Mouse (Mus musculus) midbrain, embryonic 15.5 days (tissue): ENCODE measurements at regions not wholly inside any gene's neighbourhood (a gene's known extent, or its start where the extent isn't known, plus 50 kb on each side); places are given as distances from the start of the nearest gene placed in this dataset.

ENCODE experiments used
- ATAC-seq: fragments of 200-750 bp; cut with Nextera tagmentation; replicated peaks from 2 replicates; pipeline ENCODE4 v1.8.0; 2017; ENCODE audit warnings: moderate TSS enrichment
- H3K27ac ChIP-seq: fragments of 300-500 bp; sonication (generic); 2 replicates; pipeline ENCODE4 v1.5.1; 2015; ENCODE audit warnings: mild to moderate bottlenecking, inconsistent platforms
- H3K27me3 ChIP-seq: fragments of 300-500 bp; sonication (generic); replicated peaks from 2 replicates; pipeline ENCODE4 v1.6.1; 2015; ENCODE audit warnings: inconsistent platforms
- H3K36me3 ChIP-seq: fragments of 300-500 bp; sonication (generic); replicated peaks from 2 replicates; pipeline ENCODE4 v1.6.1; 2015; ENCODE audit warnings: inconsistent platforms
- H3K4me1 ChIP-seq: fragments of 300-500 bp; sonication (generic); 2 replicates; pipeline ENCODE4 v1.6.1; 2015; ENCODE audit warnings: inconsistent platforms
- H3K4me2 ChIP-seq: fragments of 300-500 bp; sonication (generic); 2 replicates; pipeline ENCODE4 v1.6.1; 2015; ENCODE audit warnings: inconsistent platforms, mild to moderate bottlenecking, moderate library complexity
- H3K4me3 ChIP-seq: fragments of 300-500 bp; sonication (generic); 2 replicates; pipeline ENCODE4 v1.5.1; 2015; ENCODE audit warnings: mild to moderate bottlenecking, inconsistent platforms
- H3K9ac ChIP-seq: fragments of 300-500 bp; sonication (generic); 2 replicates; pipeline ENCODE4 v1.6.1; 2015; ENCODE audit warnings: mild to moderate bottlenecking, inconsistent platforms
- H3K9me3 ChIP-seq: fragments of 300-500 bp; sonication (generic); 2 replicates; pipeline ENCODE4 v1.6.1; 2016; ENCODE audit warnings: inconsistent platforms
- WGBS: fragments of 180-500 bp; shearing (Covaris S2); methylation state at CpG from one replicate; pipeline ENCODE4 v1.1.7; 2015; ENCODE audit warnings: mixed read lengths; 5-methylcytosine and 5-hydroxymethylcytosine counted together

DNA sequence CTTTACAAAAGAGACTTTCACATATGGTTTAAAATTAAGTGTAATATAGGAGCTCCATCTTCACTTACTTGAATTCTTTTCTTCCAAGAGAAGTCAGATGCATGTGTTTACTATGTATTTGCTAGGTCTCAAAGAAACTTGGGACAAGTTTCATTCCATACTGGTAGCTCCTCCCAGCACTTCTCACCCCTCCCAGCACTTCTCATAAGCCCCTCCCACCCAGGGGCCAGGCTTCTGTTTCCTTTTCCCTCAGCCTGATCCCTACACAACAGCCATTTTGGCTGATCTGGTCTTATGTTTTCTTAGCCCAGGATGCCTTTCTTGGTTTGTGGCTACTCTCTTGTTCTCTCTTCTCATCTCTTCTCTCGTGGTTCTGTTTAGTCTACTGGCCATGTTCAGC is 76.2 kb upstream of the Tab2 start:
- H3K4me2 ChIP-seq = no peak overlapping the region
- H3K9ac ChIP-seq = no peak overlapping the region
- no peaks in the 10 kb centered on the region for H3K9me3 ChIP-seq
- no peaks in the 10 kb centered on the region for H3K27me3 ChIP-seq
- H3K4me1 ChIP-seq = no peaks in the 10 kb centered on the region
- no peak overlapping the region for H3K4me3 ChIP-seq
- H3K36me3 ChIP-seq = no peaks in the 10 kb centered on the region
- H3K27ac ChIP-seq = no peak overlapping the region
- 88% methylated on average over 1 of the region's 1 CpGs for WGBS
- ATAC-seq = no peak

DNA sequence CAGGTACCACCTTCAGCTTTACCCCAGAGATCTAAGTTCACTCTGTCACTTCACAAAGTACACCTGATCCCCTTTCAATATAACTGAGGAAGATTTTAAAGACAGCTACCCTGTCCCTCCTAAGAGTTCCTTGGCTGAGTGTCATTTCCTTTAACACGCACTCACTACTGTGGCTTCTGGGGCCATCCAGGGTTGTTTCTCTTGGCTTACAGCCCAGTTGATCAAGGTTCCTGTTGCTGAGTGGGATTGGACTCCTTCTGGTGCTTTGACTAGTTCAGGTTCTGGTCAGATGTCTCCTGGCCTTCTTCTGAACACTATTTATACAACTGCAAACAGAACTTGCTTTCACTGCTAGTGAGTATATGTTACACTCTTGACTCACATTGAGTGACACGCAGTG is 72.8 kb upstream of the Tab2 start:
- 82% methylated on average over 2 of the region's 2 CpGs for WGBS
- Histone ChIP-seq H3K4me3 (no peak overlapping the region), H3K4me2 (no peak overlapping the region), H3K4me1 (no peaks in the 10 kb centered on the region), H3K9ac (no peak overlapping the region), H3K27ac (no peak overlapping the region), H3K9me3 (no peaks in the 10 kb centered on the region), H3K36me3 (no peaks in the 10 kb centered on the region), H3K27me3 (no peaks in the 10 kb centered on the region)
- no peak for ATAC-seq

DNA sequence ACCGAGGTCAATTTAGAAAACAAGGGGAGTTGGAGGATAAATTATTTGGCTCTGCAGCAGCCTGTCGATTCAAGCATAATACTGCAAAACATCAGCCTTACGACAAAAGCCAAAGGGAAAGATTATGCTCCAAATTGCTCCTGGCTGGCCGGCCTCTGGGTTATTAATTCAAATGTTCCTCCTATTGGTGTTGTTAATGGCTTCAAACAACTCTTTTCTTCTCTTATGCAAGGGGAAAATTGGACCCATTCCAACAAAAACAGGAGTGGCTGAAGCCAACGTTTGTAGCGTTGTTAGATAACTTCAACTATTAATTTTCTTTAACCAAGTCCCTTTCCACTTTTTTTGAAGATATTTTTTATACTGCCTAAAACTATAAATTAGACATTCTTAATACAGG is 71.0 kb upstream of the Tab2 start:
- Histone ChIP-seq H3K36me3 (no peaks in the 10 kb centered on the region), H3K4me1 (no peaks in the 10 kb centered on the region), H3K4me3 (no peak overlapping the region), H3K9me3 (no peaks in the 10 kb centered on the region), H3K27ac (no peak overlapping the region), H3K4me2 (no peak overlapping the region), H3K27me3 (no peaks in the 10 kb centered on the region), H3K9ac (no peak overlapping the region)
- WGBS = 30% methylated on average over 6 of the region's 6 CpGs
- no peak for ATAC-seq

DNA sequence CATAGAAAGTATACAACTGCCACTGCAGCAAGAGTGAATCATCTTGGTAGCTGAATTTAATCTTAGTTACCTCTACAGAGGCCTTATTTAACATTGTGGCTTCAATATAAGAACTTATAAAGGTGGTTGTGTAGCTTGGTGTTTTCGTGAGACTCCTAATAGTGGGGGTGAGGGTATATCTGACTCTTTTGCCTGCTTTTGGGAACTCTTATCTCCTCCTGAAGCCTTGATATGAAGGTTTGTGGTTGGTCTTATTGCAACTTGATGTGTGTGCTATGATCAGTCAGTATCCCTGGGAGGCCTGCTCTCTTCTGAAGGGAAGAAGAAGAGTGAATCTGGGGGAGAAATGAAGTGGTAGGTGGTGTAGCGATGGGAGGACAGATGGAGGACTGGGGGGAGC is 67.7 kb upstream of the Tab2 start:
- Histone ChIP-seq H3K4me2 (no peak overlapping the region), H3K4me3 (no peak overlapping the region), H3K9ac (no peak overlapping the region), H3K36me3 (no peaks in the 10 kb centered on the region), H3K4me1 (no peaks in the 10 kb centered on the region), H3K9me3 (no peaks in the 10 kb centered on the region), H3K27me3 (no peaks in the 10 kb centered on the region), H3K27ac (no peak overlapping the region)
- 93% methylated on average over 2 of the region's 2 CpGs for WGBS
- no peak for ATAC-seq

DNA sequence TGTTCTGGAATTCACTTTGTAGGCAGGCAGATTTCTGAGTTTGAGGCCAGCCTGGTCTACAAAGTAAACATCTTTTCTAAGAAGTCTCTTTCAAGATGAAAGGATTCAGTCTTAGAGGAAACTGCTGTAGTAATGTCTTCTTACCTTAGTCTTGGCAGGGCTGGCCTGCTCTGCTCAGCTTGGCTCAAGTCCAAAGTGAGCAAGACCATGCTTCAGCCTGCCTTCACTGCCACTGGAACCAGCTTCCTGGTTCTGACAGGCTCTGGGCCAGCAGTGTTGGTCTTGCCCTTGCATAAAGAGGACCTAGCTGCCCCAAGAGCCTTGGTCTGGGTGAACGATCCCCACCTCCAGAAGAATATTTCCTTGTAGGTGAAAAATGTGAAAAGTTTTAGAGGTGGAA is 65.9 kb upstream of the Tab2 start:
- Histone ChIP-seq H3K27me3 (no peaks in the 10 kb centered on the region), H3K27ac (no peak overlapping the region), H3K4me1 (no peaks in the 10 kb centered on the region), H3K4me2 (no peak overlapping the region), H3K36me3 (no peaks in the 10 kb centered on the region), H3K4me3 (no peak overlapping the region), H3K9ac (no peak overlapping the region), H3K9me3 (no peaks in the 10 kb centered on the region)
- WGBS = 100% methylated on average over 1 of the region's 1 CpGs
- ATAC-seq = no peak

DNA sequence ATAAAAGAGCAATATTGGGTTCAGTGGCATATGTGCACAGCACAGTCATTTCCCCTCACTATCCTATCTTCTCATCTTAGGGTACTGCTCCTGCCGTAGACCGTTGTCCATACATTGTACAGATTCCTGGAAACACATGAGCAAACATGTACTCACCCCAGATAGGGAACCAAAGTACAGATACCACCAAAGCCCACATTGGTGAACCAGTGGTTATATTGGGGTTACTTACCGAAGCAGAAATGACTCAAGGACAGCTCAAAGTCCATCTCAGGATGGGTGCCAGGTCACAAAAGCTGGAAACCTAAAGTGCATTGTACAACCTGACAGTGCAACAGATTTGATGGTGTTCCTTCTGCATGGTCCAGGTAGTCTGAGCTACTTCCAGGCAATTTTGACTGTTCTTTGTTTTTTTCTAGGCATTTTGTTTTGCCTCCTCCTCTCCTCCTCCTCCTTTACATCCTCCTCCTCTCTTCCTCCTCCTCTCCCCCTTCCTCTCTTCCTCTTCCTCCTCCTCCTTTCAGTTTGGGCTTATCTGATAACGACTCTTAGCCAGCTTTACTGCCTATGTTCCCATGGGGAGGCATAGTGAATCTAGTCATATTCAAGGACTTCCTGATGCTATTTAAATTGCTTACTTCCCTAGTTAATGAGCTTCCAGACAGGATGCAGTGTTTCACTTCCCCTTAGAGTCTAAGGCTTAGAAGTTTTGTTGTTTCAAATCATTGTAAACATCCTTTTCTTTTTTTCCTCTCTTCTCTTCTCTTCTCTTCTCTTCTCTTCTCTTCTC is 65.1 kb upstream of the Tab2 start:
- H3K4me3 ChIP-seq = no peak overlapping the region
- no peaks in the 10 kb centered on the region for H3K9me3 ChIP-seq
- no peaks in the 10 kb centered on the region for H3K4me1 ChIP-seq
- H3K27me3 ChIP-seq = no peaks in the 10 kb centered on the region
- WGBS = 78% methylated on average over 4 of the region's 4 CpGs
- H3K36me3 ChIP-seq = no peaks in the 10 kb centered on the region
- H3K9ac ChIP-seq = no peak overlapping the region
- no peak overlapping the region for H3K27ac ChIP-seq
- H3K4me2 ChIP-seq = no peak overlapping the region
- ATAC-seq = no peak

DNA sequence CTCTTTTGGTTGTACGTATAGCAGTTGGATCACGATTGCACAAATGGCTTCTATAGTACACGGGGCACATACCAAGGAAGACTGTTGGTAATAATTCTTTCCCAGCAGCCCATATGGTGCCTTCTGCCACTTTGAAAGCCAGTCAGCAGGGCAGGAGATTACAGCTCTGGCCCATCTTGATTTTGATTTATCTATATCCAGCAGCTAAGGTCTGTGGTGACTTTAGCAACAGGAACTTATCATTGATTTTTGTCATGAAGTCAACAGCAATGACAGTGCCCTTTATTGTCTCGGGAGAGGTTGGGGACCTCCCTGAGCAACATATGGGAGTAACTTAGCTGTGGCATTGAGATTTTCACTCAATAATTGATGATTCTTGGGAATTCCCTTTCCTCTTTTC is 64.1 kb upstream of the Tab2 start:
- H3K4me2 ChIP-seq = no peak overlapping the region
- no peak overlapping the region for H3K9ac ChIP-seq
- no peaks in the 10 kb centered on the region for H3K27me3 ChIP-seq
- H3K4me1 ChIP-seq = no peaks in the 10 kb centered on the region
- no peaks in the 10 kb centered on the region for H3K9me3 ChIP-seq
- no peak overlapping the region for H3K4me3 ChIP-seq
- H3K27ac ChIP-seq = no peak overlapping the region
- WGBS = 84% methylated on average over 4 of the region's 4 CpGs
- no peaks in the 10 kb centered on the region for H3K36me3 ChIP-seq
- no peak for ATAC-seq

DNA sequence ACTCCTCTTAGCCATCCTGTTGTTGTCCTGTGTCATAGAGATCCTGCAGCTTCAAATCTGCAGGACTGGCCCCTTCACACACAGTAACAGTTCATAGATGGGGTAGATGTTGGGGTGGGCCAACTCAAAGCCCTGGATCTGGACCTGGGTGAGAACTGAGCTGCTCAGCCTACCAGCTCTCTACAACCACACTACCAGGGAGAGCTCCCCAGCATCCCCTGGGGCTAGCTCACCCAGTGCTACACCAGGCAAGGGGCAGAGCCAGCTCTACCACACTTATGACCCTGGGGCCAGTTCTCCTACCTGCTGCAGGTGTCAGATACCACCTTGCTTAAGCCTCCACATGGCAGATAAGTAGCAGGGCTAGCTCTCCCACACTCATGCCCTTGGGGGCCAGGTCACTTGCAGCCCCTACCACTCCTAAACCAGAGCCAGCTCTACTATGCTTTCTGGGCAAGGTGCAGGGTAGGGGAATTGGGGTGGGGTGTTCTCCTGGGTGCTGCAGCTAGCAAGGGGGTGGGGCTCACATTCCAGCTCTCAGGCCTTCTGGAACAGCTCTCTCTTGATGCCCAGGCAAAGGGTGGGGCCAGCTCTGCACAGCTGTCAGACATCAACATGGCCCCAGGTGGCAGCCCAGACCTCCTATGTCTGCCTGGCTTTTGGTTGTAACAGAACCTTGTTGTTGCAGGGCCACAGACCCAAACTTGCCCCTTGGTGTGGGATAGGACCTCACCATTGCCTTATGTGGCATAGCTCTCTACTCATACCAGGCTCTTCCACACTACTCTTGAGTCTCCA is 62.4 kb upstream of the Tab2 start:
- H3K27ac ChIP-seq = no peak overlapping the region
- no peak overlapping the region for H3K4me3 ChIP-seq
- no peak overlapping the region for H3K9ac ChIP-seq
- no peak overlapping the region for H3K4me2 ChIP-seq
- ATAC-seq = no peak
- H3K36me3 ChIP-seq = no peaks in the 10 kb centered on the region
- H3K4me1 ChIP-seq = no peaks in the 10 kb centered on the region
- no peaks in the 10 kb centered on the region for H3K9me3 ChIP-seq
- H3K27me3 ChIP-seq = no peaks in the 10 kb centered on the region

DNA sequence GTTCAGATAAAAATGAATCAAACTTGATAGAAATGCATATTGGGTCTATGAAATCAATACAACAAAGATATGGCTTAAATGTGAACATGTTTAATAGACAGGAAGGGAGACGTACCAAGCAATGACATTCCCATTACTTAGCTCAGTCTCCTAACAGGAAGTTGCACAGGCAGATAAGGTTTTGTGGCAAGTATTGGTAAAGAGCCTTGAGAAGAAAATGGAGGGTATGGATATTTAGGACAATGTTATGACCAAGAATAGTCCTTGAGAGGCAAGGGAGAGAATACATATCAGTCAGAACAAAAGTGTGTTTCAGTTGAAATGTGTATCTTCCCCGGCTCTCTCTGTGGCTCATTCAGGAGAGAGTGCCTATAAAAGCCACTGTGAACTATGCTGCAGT is 60.7 kb upstream of the Tab2 start:
- H3K27ac ChIP-seq = no peak overlapping the region
- H3K4me1 ChIP-seq = no peaks in the 10 kb centered on the region
- no peak overlapping the region for H3K4me2 ChIP-seq
- no peak for ATAC-seq
- H3K4me3 ChIP-seq = no peak overlapping the region
- no peak overlapping the region for H3K9ac ChIP-seq
- no peaks in the 10 kb centered on the region for H3K36me3 ChIP-seq
- no peaks in the 10 kb centered on the region for H3K9me3 ChIP-seq
- WGBS = 84% methylated on average over 2 of the region's 2 CpGs
- H3K27me3 ChIP-seq = no peaks in the 10 kb centered on the region

DNA sequence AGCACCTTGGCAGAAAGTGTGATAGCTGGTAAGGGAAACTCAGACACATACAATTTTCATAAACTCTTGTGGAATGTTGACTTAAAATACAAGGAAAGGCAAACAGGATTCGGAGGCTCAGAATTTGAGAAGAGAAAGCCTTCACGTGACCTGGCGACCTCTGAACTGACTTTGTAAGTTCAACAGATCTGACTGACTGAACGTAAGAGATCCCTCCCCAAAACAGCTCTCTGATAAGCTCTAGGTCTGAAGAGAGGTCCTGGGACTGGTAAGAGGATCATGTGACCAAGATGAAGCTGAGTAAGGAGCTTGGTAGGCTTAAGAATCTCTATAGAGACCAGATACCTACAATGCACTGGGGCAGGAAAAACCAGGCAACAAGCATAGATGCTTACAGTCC is 55.7 kb upstream of the Tab2 start:
- Histone ChIP-seq H3K4me3 (no peak overlapping the region), H3K36me3 (no peaks in the 10 kb centered on the region), H3K27me3 (no peaks in the 10 kb centered on the region), H3K4me1 (no peaks in the 10 kb centered on the region; the same call in 1 of the 2 replicates), H3K9ac (no peak overlapping the region), H3K9me3 (no peaks in the 10 kb centered on the region), H3K27ac (no peak overlapping the region), H3K4me2 (no peak overlapping the region)
- WGBS = 68% methylated on average over 4 of the region's 4 CpGs
- no peak for ATAC-seq

DNA sequence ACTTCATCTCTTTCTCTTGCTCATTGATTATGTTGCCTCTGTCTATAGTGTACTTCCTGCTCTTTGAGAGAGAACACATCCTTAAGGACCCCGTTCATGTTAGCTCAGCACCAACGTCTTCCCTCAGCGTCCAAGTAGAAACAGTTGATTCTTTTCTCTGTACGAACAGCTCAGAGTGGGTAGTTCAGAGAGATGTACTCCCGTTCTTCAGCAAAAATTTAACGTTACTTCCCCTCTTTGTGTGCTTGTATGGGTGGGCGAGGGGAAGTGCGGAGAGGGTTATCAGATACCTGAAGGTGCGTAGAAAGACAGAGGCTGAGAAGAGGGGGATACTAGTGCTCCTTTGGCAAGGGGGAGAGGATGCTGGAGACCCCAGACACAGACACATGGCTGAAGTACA is 55.1 kb upstream of the Tab2 start:
- Histone ChIP-seq H3K4me2 (no peak overlapping the region), H3K27ac (no peak overlapping the region), H3K4me3 (no peak overlapping the region), H3K27me3 (no peaks in the 10 kb centered on the region), H3K4me1 (no peaks in the 10 kb centered on the region; the same call in 1 of the 2 replicates), H3K36me3 (no peaks in the 10 kb centered on the region), H3K9ac (no peak overlapping the region), H3K9me3 (no peaks in the 10 kb centered on the region)
- WGBS = 92% methylated on average over 9 of the region's 9 CpGs
- ATAC-seq = no peak

DNA sequence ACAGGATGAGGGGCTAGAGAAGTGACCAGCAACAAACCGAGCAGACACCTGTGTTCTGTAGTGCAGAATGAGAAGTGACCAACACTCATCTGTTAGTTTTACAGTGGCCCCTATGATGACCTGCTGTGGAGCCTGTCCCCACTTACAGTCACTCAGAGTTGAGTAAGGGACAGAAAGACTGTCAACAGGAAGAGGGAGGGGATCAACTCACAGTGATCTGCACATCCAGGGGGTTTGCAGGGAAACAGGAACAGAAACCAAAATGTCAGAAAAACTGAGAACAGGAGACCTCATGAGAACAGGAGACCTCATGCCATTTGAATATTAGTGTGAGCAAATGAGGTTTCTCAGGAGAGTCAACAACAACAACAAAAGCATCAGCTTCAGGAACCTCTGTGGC is 53.8 kb upstream of the Tab2 start:
- H3K27me3 ChIP-seq = no peaks in the 10 kb centered on the region
- no peaks in the 10 kb centered on the region for H3K9me3 ChIP-seq
- no peak overlapping the region for H3K27ac ChIP-seq
- H3K4me1 ChIP-seq = no peaks in the 10 kb centered on the region; the same call in 1 of the 2 replicates
- no peak for ATAC-seq
- no peak overlapping the region for H3K4me2 ChIP-seq
- no peak overlapping the region for H3K9ac ChIP-seq
- no peak overlapping the region for H3K4me3 ChIP-seq
- WGBS = 98% methylated on average over 1 of the region's 1 CpGs
- H3K36me3 ChIP-seq = no peaks in the 10 kb centered on the region

DNA sequence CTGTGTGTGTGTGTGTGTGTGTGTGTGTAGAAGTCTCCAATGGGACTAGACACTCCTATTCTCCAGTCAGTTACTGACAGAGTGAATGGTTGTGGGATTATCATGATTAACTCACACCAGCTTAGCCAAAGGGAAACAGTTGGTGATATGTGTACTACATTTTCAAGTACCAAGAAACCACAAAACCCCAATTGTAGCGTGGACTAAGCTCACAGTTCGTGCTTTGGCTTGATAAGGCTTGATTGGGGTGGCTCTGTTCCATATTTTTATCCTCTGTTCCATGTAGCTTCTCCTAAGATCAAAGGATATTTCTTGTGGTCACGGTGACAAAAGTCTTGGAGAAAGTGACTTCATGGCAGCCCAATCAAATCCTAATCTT is 51.9 kb upstream of the Tab2 start:
- ATAC-seq = no peak
- no peak overlapping the region for H3K4me3 ChIP-seq
- no peak overlapping the region for H3K9ac ChIP-seq
- H3K36me3 ChIP-seq = no peaks in the 10 kb centered on the region
- H3K27ac ChIP-seq = no peak overlapping the region
- H3K27me3 ChIP-seq = no peaks in the 10 kb centered on the region
- no peak overlapping the region for H3K4me2 ChIP-seq
- 46% methylated on average over 3 of the region's 3 CpGs for WGBS
- no peaks in the 10 kb centered on the region; the same call in 1 of the 2 replicates for H3K4me1 ChIP-seq
- no peaks in the 10 kb centered on the region for H3K9me3 ChIP-seq
